Mouse (Mus musculus): ENCODE results near the gene Notch1. TPM values are rescaled to one million over a fixed set of nuclear protein-coding genes. Genes with fewer than 3 reads are reported as not detected.

The Notch1 gene
- polyA plus RNA-seq, 1 experiment from 2014 or later, result 14.1 TPM

DNA sequence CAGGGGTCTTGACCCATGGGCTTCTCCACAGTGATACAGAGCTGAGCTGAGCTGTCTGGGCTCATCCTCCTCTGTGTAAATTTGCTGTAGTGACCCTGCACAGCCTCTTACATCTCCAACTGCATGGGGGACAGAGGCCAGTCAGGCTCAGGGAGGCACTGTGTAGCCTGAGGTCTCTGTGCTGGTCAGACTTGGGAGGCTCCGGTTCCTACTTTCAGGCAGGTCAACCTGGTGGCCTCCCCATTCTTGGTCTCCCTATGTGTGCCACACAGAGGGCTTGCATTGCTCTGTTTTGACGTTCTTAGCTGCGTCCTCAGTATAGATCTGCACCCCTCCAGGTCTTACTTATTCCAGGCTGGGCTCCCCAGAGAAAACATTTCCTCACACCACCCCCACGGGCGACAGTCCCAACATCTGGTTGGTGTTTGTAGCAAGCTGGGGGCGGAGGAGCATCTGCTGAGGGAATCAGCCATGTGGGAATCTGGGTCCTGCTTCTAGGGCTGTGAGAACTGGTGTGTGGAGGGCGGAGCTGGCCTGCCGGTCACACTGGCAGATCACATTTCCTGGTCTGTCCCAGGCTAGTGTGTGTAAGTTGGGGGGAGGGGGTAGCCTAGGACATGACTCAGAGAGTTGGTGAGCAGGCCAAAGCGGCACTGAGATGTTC lies 9.0 kb upstream of the Notch1 start:
- Histone ChIP-seq H3K4me1 (ENCODE audit: control insufficient read depth, insufficient read depth, low read length) (peaks cover 24% of the 10 kb centered on the region; the same call in 1 of the 2 replicates), H3K27me3 (ENCODE audit: control insufficient read depth, insufficient read depth, low read length) (no peaks in the 10 kb centered on the region), H3K27ac (ENCODE audit: low read length) (peak overlapping the region; percentile 82), H3K36me3 (ENCODE audit: control insufficient read depth, insufficient read depth, low read length) (no peaks in the 10 kb centered on the region), H3K4me2 (ENCODE audit: low read depth, low read length) (no peak overlapping the region), H3K4me3 (replicated peaks; ENCODE audit: low read length) (no peak overlapping the region), H3K9ac (ENCODE audit: low read length) (peak overlapping the region; percentile 47), H3K9me3 (replicated peaks; ENCODE audit: control insufficient read depth, low read length) (no peaks in the 10 kb centered on the region)
- ATAC-seq (ENCODE audit: insufficient read depth, low FRiP score), result peak; percentile 91
- 17% methylated on average over 9 of the region's 9 CpGs for WGBS

DNA sequence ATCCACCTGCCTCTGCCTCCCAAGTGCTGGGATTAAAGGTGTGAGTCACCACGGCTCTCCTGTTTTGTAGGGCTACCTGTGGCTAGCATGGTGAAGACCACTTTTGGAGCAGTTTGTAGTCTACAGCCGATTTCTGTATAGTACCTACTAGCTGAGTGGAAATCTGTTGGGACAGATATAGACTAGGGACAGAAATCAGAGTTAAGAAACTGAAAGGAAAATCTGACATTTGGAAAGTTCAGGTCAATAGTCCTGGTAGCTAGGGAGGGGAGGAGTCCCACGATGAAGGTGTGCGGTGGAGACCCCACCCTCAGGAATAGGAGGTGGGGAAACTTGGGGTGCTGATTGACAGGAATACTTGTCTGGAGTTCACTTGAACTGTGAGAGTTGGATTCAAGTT lies 5.9 kb upstream of the Notch1 start:
- WGBS, result 74% methylated on average over 4 of the region's 4 CpGs
- H3K9ac ChIP-seq (ENCODE audit: low read length), result no peak overlapping the region
- ATAC-seq (ENCODE audit: insufficient read depth, low FRiP score), result no peak
- H3K4me3 ChIP-seq (replicated peaks; ENCODE audit: low read length), result no peak overlapping the region
- no peaks in the 10 kb centered on the region for H3K27me3 ChIP-seq (ENCODE audit: control insufficient read depth, insufficient read depth, low read length)
- no peak overlapping the region for H3K4me2 ChIP-seq (ENCODE audit: low read depth, low read length)
- no peaks in the 10 kb centered on the region for H3K9me3 ChIP-seq (replicated peaks; ENCODE audit: control insufficient read depth, low read length)
- no peak overlapping the region for H3K27ac ChIP-seq (ENCODE audit: low read length)
- no peaks in the 10 kb centered on the region for H3K36me3 ChIP-seq (ENCODE audit: control insufficient read depth, insufficient read depth, low read length)
- H3K4me1 ChIP-seq (ENCODE audit: control insufficient read depth, insufficient read depth, low read length), result peaks cover 19% of the 10 kb centered on the region; the same call in 1 of the 2 replicates

DNA sequence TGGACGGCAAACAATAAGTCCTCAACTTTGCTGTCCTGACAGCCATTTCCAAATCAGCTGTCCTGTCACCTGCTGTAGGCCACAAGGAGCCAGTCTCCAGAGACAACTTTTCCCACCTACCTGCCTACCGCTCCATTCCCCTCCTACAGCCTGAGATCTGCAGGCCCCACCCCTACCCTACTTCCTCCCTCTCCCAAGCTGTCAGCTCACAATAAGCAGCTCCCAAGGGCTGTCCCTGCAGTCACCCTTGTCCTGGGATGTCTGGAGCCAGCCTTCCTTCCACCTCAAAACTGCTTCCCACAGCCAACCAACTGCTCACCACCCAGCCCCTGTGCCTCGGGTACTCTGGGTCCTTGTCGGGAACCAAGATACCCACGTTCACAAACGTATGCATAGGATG lies 3.3 kb upstream of the Notch1 start:
- Histone ChIP-seq H3K4me3 (replicated peaks; ENCODE audit: low read length) (no peak overlapping the region), H3K9ac (ENCODE audit: low read length) (no peak overlapping the region), H3K9me3 (replicated peaks; ENCODE audit: control insufficient read depth, low read length) (no peaks in the 10 kb centered on the region), H3K27me3 (ENCODE audit: control insufficient read depth, insufficient read depth, low read length) (no peaks in the 10 kb centered on the region), H3K36me3 (ENCODE audit: control insufficient read depth, insufficient read depth, low read length) (no peaks in the 10 kb centered on the region), H3K4me1 (ENCODE audit: control insufficient read depth, insufficient read depth, low read length) (peaks cover 24% of the 10 kb centered on the region), H3K27ac (ENCODE audit: low read length) (no peak overlapping the region), H3K4me2 (ENCODE audit: low read depth, low read length) (no peak overlapping the region)
- ATAC-seq (ENCODE audit: insufficient read depth, low FRiP score), result no peak
- 83% methylated on average over 6 of the region's 6 CpGs for WGBS

DNA sequence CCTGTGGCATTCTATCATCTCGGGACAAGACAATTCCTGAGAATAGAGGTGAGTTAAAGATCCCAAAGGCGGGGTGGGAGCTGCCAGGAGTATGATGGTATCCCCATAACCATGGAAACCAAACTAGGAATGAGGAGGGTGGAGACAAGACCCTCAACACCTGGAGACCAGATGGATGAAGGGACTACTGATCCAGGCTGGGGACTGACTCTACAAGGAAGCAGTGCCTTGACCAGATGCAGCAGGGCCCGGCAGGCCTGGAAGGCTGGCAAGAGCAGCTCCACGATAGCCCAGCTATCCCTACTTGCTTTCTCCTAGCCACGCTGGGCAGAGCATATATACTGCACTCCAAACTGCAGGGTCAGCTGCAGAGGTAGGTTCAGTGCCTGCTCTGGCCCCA lies 524 bp upstream of the Notch1 start:
- ATAC-seq (ENCODE audit: insufficient read depth, low FRiP score), result no peak
- Histone ChIP-seq H3K27me3 (ENCODE audit: control insufficient read depth, insufficient read depth, low read length) (no peaks in the 10 kb centered on the region), H3K4me3 (replicated peaks; ENCODE audit: low read length) (no peak overlapping the region), H3K27ac (ENCODE audit: low read length) (peak overlapping the region; percentile 68; the same call in 1 of the 2 replicates), H3K36me3 (ENCODE audit: control insufficient read depth, insufficient read depth, low read length) (no peaks in the 10 kb centered on the region), H3K4me1 (ENCODE audit: control insufficient read depth, insufficient read depth, low read length) (peaks cover 27% of the 10 kb centered on the region), H3K9ac (ENCODE audit: low read length) (0 out of 2 replicates have a peak overlapping the region, but pooled peaks have one; percentile 23), H3K4me2 (ENCODE audit: low read depth, low read length) (0 out of 2 replicates have a peak overlapping the region, but pooled peaks have one; percentile 4), H3K9me3 (replicated peaks; ENCODE audit: control insufficient read depth, low read length) (no peaks in the 10 kb centered on the region)
- WGBS, result 82% methylated on average over 5 of the region's 5 CpGs

DNA sequence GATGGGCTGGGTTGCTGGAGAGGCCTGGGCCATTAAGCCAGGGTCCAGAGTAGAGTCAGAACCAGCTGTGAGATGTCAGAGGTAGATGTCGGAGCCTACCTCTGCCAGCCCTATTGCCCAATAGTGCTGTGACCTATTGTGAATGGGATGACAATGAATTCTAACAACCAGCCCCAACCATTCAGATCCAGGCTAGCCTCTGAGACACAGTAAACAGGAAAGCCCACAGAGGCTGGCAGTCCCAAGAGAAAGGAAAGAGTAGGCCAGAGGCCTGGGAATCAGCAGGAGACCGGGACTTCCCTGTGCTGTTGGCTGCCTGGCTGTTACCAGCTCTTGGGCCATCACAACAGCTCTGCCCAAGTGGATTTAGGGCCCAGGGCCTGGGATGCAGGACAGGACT lies 1.1 kb downstream of the Notch1 start:
- Histone ChIP-seq H3K9me3 (replicated peaks; ENCODE audit: control insufficient read depth, low read length) (no peaks in the 10 kb centered on the region), H3K4me2 (ENCODE audit: low read depth, low read length) (no peak overlapping the region), H3K36me3 (ENCODE audit: control insufficient read depth, insufficient read depth, low read length) (no peaks in the 10 kb centered on the region), H3K4me1 (ENCODE audit: control insufficient read depth, insufficient read depth, low read length) (peaks cover 27% of the 10 kb centered on the region), H3K27me3 (ENCODE audit: control insufficient read depth, insufficient read depth, low read length) (no peaks in the 10 kb centered on the region), H3K27ac (ENCODE audit: low read length) (peak overlapping the region; percentile 68; the same call in 1 of the 2 replicates), H3K4me3 (replicated peaks; ENCODE audit: low read length) (no peak overlapping the region), H3K9ac (ENCODE audit: low read length) (no peak overlapping the region)
- no peak for ATAC-seq (ENCODE audit: insufficient read depth, low FRiP score)
- 60% methylated on average over 2 of the region's 2 CpGs for WGBS

DNA sequence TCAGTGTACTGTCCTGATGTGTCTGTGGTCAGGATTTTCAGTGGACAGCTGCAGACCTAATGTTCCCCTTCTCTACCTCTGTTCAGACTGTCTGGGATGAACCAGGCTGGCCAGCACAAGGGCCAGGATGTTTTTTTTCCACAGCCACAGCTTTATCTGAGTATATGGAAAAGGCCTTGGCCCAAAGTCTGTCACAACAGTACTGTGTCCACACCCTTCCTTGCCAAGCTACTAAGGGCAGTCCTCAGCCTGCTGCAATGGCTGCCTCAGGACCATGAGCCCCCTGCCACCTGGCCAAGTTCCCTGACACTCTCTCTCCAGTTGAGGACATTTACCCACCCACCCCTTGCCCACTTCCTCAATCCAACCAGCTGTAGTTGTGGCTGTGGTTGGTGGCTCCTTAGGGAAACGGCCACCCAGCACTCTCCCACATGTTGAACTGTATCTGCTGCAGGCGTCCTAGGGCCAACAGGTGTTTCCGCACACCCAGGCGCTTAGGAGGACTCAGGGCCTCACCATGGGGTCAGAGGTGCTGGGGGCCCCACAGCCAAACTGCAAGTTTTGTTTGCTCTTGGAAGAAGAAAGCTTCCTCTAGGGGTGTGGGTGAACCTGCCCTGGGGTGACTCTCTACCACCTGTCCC lies 3.2 kb downstream of the Notch1 start:
- Histone ChIP-seq H3K4me3 (replicated peaks; ENCODE audit: low read length) (no peak overlapping the region), H3K4me1 (ENCODE audit: control insufficient read depth, insufficient read depth, low read length) (peaks cover 39% of the 10 kb centered on the region)
- WGBS, result 43% methylated on average over 4 of the region's 4 CpGs

DNA sequence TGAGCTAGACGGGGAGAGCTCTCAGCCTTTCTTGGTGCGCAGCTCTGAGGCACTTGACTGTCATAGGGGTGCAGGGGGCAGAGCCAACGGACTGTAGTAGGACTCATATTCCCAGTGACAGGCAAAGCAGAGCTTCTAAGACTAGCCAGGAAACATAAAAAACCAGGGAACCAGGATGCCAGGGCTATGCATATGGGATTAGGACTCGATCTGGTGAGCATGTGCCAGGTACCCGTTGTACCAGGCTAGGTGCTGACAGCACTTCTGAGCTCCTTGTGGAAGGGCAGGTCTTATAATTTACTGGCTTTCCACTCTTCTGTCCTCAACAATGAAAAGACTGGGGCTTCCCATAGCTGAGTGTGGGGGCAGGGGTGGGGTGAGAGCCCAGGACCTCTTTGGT lies 7.8 kb downstream of the Notch1 start:
- Histone ChIP-seq H3K4me3 (replicated peaks; ENCODE audit: low read length) (no peak overlapping the region), H3K27ac (ENCODE audit: low read length) (peak overlapping the region; percentile 96), H3K4me1 (ENCODE audit: control insufficient read depth, insufficient read depth, low read length) (peaks cover 47% of the 10 kb centered on the region), H3K4me2 (ENCODE audit: low read depth, low read length) (0 out of 2 replicates have a peak overlapping the region, but pooled peaks have one; percentile 35), H3K9me3 (replicated peaks; ENCODE audit: control insufficient read depth, low read length) (no peaks in the 10 kb centered on the region), H3K36me3 (ENCODE audit: control insufficient read depth, insufficient read depth, low read length) (no peaks in the 10 kb centered on the region), H3K27me3 (ENCODE audit: control insufficient read depth, insufficient read depth, low read length) (no peaks in the 10 kb centered on the region), H3K9ac (ENCODE audit: low read length) (no peak overlapping the region)
- 73% methylated on average over 5 of the region's 5 CpGs for WGBS
- ATAC-seq (ENCODE audit: insufficient read depth, low FRiP score), result no peak

More for the DNA sequence above, 3.2 kb downstream of the Notch1 start:
- no peaks in the 10 kb centered on the region for H3K27me3 ChIP-seq (ENCODE audit: control insufficient read depth, insufficient read depth, low read length)
- H3K36me3 ChIP-seq (ENCODE audit: control insufficient read depth, insufficient read depth, low read length), result no peaks in the 10 kb centered on the region
- H3K27ac ChIP-seq (ENCODE audit: low read length), result no peak overlapping the region
- H3K9me3 ChIP-seq (replicated peaks; ENCODE audit: control insufficient read depth, low read length), result no peaks in the 10 kb centered on the region
- no peak overlapping the region for H3K9ac ChIP-seq (ENCODE audit: low read length)
- no peak overlapping the region for H3K4me2 ChIP-seq (ENCODE audit: low read depth, low read length)
- ATAC-seq (ENCODE audit: insufficient read depth, low FRiP score), result no peak

DNA sequence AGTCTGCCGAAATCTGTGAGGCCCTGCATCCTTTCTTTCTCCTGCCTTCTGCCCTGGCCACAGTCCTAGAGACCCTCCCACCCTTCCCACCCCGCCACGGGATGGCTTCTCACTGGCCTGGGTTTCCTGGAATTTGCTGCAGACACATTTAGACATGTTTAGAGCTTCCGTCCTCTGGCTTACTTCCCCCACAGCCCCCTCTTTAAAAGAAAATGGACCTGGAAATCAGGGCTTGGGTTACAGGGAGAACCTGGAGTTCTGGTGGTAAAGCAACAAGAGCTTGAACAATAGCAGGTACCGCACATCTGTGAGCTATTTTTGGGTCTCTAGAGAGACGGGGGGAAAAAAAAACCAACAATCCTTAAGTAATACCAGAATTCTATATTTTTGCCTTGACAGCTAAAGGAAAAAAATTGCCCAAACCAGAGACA lies 8.5 kb downstream of the Notch1 start:
- Histone ChIP-seq H3K4me3 (replicated peaks; ENCODE audit: low read length) (no peak overlapping the region), H3K4me1 (ENCODE audit: control insufficient read depth, insufficient read depth, low read length) (peaks cover 47% of the 10 kb centered on the region), H3K27me3 (ENCODE audit: control insufficient read depth, insufficient read depth, low read length) (no peaks in the 10 kb centered on the region), H3K36me3 (ENCODE audit: control insufficient read depth, insufficient read depth, low read length) (no peaks in the 10 kb centered on the region), H3K27ac (ENCODE audit: low read length) (peak overlapping the region; percentile 96), H3K9ac (ENCODE audit: low read length) (peak overlapping the region; percentile 36), H3K9me3 (replicated peaks; ENCODE audit: control insufficient read depth, low read length) (no peaks in the 10 kb centered on the region), H3K4me2 (ENCODE audit: low read depth, low read length) (peak overlapping the region; percentile 35)
- no peak; the same call in 1 of the 2 replicates for ATAC-seq (ENCODE audit: insufficient read depth, low FRiP score)
- WGBS, result 13% methylated on average over 6 of the region's 6 CpGs

DNA sequence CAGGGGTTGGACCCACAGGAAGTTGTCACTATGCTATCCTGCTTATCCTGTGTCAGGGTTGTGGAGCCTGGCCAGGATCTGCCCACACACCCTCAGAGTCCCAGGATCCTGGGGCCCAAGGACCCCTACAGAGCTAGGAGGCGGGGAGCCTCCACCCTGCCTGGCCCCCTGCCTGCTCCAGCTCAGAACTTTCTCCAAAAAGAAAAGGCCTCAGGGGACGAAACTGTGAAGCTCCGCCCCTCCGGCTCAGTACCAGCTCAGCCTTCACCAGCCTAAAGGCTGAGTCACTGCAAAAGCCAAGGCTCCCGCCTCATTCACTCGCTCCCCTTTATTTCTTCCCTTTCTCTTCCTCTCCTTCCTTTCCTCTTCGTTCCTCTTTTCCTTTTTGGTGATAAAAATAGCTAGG lies 9.0 kb downstream of the Notch1 start:
- ATAC-seq (ENCODE audit: insufficient read depth, low FRiP score), result peak; percentile 44
- Histone ChIP-seq H3K9ac (ENCODE audit: low read length) (peak overlapping the region; percentile 64), H3K4me1 (ENCODE audit: control insufficient read depth, insufficient read depth, low read length) (peaks cover 47% of the 10 kb centered on the region), H3K4me2 (ENCODE audit: low read depth, low read length) (peak overlapping the region; percentile 35; the same call in 1 of the 2 replicates), H3K36me3 (ENCODE audit: control insufficient read depth, insufficient read depth, low read length) (no peaks in the 10 kb centered on the region), H3K27me3 (ENCODE audit: control insufficient read depth, insufficient read depth, low read length) (no peaks in the 10 kb centered on the region), H3K27ac (ENCODE audit: low read length) (peak overlapping the region; percentile 96), H3K9me3 (replicated peaks; ENCODE audit: control insufficient read depth, low read length) (no peaks in the 10 kb centered on the region), H3K4me3 (replicated peaks; ENCODE audit: low read length) (0 out of 2 replicates have a peak overlapping the region, but pooled peaks have one; percentile 1)
- 5% methylated on average over 7 of the region's 7 CpGs for WGBS
